In the genomic region with DNA sequence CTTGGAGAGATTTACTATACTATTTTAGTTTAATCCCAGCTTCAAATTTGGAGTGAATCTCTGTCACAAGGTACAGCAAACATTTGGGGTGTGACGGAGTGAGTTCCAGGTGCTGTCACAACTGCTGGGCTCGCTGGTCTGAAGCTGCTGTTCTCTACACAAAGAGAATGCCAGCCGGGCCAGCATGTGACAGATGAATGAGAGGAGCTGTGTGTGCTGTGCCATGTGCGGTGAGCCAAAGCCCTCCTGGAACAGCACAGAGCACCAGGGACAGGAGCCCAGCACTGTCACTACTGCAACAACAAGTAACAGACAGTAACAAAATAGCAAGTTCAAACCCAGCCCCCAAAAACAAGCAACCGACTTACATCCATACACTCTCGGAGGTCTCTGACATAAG, we compare ENCODE assay signal across 16 mouse cellular contexts.
"Had no signal": no experiment of that assay in that cellular context is flagged by ENCODE, and none has a peak within 500 bp of the region (broad histone marks: within the 10 kb centered on the region; RNA-seq: fewer than 3 reads in every experiment).

No protein-coding gene starts in this region.

- H3K4me3 ChIP-seq: limb, embryonic 15.5 days; liver, embryonic 13.5 days; lung, embryonic 15.5 days; midbrain, embryonic 12.5 days; neural tube, embryonic 13.5 days; stomach, embryonic 15.5 days had no signal

- DNase-seq: kidney, adult 11 months; kidney, adult 9 months; kidney, postnatal 36 days; liver, embryonic 13.5 days; liver, postnatal 0 days; lung, postnatal 14 days; retina, postnatal 1 day; right cerebral cortex, postnatal 4 days; thymus, postnatal 36 days had no signal

- H3K4me2 ChIP-seq: limb, embryonic 15.5 days; liver, embryonic 13.5 days; lung, embryonic 15.5 days; midbrain, embryonic 12.5 days; neural tube, embryonic 13.5 days; stomach, embryonic 15.5 days had no signal

- ATAC-seq: liver, postnatal 0 days; midbrain, embryonic 16.5 days had no signal

- H3K27ac ChIP-seq: kidney, postnatal 0 days; limb, embryonic 15.5 days; liver, embryonic 13.5 days; lung, embryonic 15.5 days; midbrain, embryonic 12.5 days; neural tube, embryonic 13.5 days; stomach, embryonic 15.5 days had no signal

- H3K27me3 ChIP-seq: limb, embryonic 15.5 days; liver, embryonic 13.5 days; lung, embryonic 15.5 days; midbrain, embryonic 12.5 days; neural tube, embryonic 13.5 days; stomach, embryonic 15.5 days had no signal

- H3K4me1 ChIP-seq: limb, embryonic 15.5 days; liver, embryonic 13.5 days; lung, embryonic 15.5 days; midbrain, embryonic 12.5 days; neural tube, embryonic 13.5 days; stomach, embryonic 15.5 days had no signal

- H3K9ac ChIP-seq: limb, embryonic 15.5 days; liver, embryonic 13.5 days; liver, postnatal 0 days; lung, embryonic 15.5 days; midbrain, embryonic 12.5 days; neural tube, embryonic 13.5 days; stomach, embryonic 15.5 days had no signal

- H3K9me3 ChIP-seq: limb, embryonic 15.5 days; liver, embryonic 13.5 days; lung, embryonic 15.5 days; midbrain, embryonic 12.5 days; neural tube, embryonic 13.5 days; stomach, embryonic 15.5 days had no signal
